Mouse (Mus musculus) ES-E14 (cell line): ENCODE results near the gene Pigo.

Source experiments
- CHD2 ChIP-seq: IDR thresholded peaks from 2 replicates; pipeline ENCODE4 v1.6.1; 2014; ENCODE audit warnings: mild to moderate bottlenecking, low read depth, low read length, inconsistent platforms
- ZC3H11A ChIP-seq: IDR thresholded peaks from 2 replicates; pipeline ENCODE4 v1.6.1; 2012; ENCODE audit warnings: low read depth, mild to moderate bottlenecking, inconsistent platforms, low read length, borderline replicate concordance
- ZNF384 ChIP-seq: IDR thresholded peaks from 2 replicates; pipeline ENCODE4 v1.6.1; 2012; ENCODE audit warnings: low read depth, low read length, inconsistent platforms

DNA sequence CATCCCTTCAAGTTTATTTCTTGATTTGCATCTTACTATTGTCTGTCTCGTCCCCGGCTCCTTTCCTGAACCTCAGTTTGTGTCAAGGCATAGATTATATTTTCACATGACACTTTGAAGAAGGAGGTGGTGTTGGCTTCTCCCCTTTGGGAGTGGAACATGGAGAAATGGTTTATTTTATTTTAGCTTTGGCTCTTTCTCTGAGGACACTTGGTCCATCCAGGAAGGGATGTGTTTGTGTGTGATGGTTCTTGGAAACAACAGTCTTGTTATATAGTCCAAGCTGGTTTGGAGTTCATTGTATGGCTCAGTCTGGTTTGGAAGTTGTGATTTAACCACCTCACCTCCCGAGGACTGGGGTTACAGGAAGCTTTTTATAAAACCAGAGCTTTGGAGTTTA is 34.1 kb upstream of the Pigo start:
- no peak for TF ChIP-seq CHD2
- no peak for TF ChIP-seq ZC3H11A
- no peak for TF ChIP-seq ZNF384
